Mouse (Mus musculus) testis, adult 2 months (tissue): ENCODE results near the gene Otop3.

Experiments
- CTCF ChIP-seq: fragments of 200-500 bp; IDR thresholded peaks from 2 replicates; pipeline ENCODE4 v1.5.1; 2012; ENCODE audit warnings: low read depth, mild to moderate bottlenecking, inconsistent platforms, low read length, moderate library complexity; ENCODE audit not compliant: control insufficient read depth, insufficient read depth, insufficient replicate concordance
- POLR2A ChIP-seq: fragments of 200-500 bp; IDR thresholded peaks from 2 replicates; pipeline ENCODE4 v1.6.1; 2012; ENCODE audit warnings: low read depth, mild to moderate bottlenecking, inconsistent platforms, low read length, moderate library complexity; ENCODE audit not compliant: control insufficient read depth

GRCm38 (mm10) chr11:115291503-115291902 lies 43.0 kb upstream of the Otop3 start:
- no peak for TF ChIP-seq CTCF
- TF ChIP-seq POLR2A, result no peak
